Mouse (Mus musculus): ENCODE results near the gene Ifnl2. TPM values are rescaled to one million over a fixed set of nuclear protein-coding genes. Genes with fewer than 3 reads are reported as not detected.

Gene Ifnl2
- polyA plus RNA-seq, 1 experiment from 2014 or later = not detected

GRCm38 (mm10) chr7:28462769-28463168, 47.5 kb downstream of the Ifnl2 start:
- Histone ChIP-seq H3K36me3 (peaks cover 39% of the 10 kb centered on the region), H3K9me3 (replicated peaks) (no peaks in the 10 kb centered on the region), H3K27me3 (replicated peaks) (peaks cover 13% of the 10 kb centered on the region), H3K4me3 (no peak overlapping the region), H3K27ac (ENCODE audit: poor library complexity, severe bottlenecking) (no peak overlapping the region), H3K4me1 (replicated peaks) (peaks cover 13% of the 10 kb centered on the region), H3K9ac (no peak overlapping the region), H3K4me2 (no peak overlapping the region)
- no peak for ATAC-seq (ENCODE audit: insufficient number of reproducible peaks, low FRiP score)
- 87% methylated on average over 2 of the region's 2 CpGs for WGBS

- no peaks in the 10 kb centered on the region for H3K4me1 ChIP-seq (replicated peaks)
- no peak overlapping the region for H3K4me3 ChIP-seq
- WGBS = 91% methylated on average over 5 of the region's 5 CpGs
- H3K36me3 ChIP-seq = peaks cover 42% of the 10 kb centered on the region
- no peaks in the 10 kb centered on the region for H3K27me3 ChIP-seq (replicated peaks)
- no peak overlapping the region for H3K27ac ChIP-seq (ENCODE audit: poor library complexity, severe bottlenecking)
- no peak overlapping the region for H3K9ac ChIP-seq
- H3K9me3 ChIP-seq (replicated peaks) = no peaks in the 10 kb centered on the region
- ATAC-seq (ENCODE audit: insufficient number of reproducible peaks, low FRiP score) = no peak
- H3K4me2 ChIP-seq = no peak overlapping the region
Measured at GRCm38 (mm10) chr7:28460361-28460760, 49.9 kb downstream of the Ifnl2 start.

Other genes starting within 250 kb of the Ifnl2 start
- gene Eid2, start 242.6 kb downstream of the Ifnl2 start, polyA plus RNA-seq (2016; fragmentation: Nextera tagmentation; extraction: Ambion mirVana) = 7.4 and 8.7 TPM in 2 replicates
- gene Eid2b, start 232.7 kb downstream of the Ifnl2 start, polyA plus RNA-seq (2016; fragmentation: Nextera tagmentation; extraction: Ambion mirVana) = 8.2 and 8.8 TPM in 2 replicates
- gene Selenov, start 219.3 kb downstream of the Ifnl2 start, polyA plus RNA-seq (2016; fragmentation: Nextera tagmentation; extraction: Ambion mirVana) = not detected in 2 replicates
- gene Dll3, start 208.2 kb downstream of the Ifnl2 start, polyA plus RNA-seq (2016; fragmentation: Nextera tagmentation; extraction: Ambion mirVana) = 0.26 TPM in 1 of 2 replicates, not detected in the other
- 133 and 136 TPM in 2 replicates for gene Timm50, start 198.4 kb downstream of the Ifnl2 start, polyA plus RNA-seq (2016; fragmentation: Nextera tagmentation; extraction: Ambion mirVana)
- gene Supt5, start 171.7 kb downstream of the Ifnl2 start, polyA plus RNA-seq (2016; fragmentation: Nextera tagmentation; extraction: Ambion mirVana) = 73.4 and 76.7 TPM in 2 replicates
- 629 and 630 TPM in 2 replicates for gene Rps16, start 159.8 kb downstream of the Ifnl2 start, polyA plus RNA-seq (2016; fragmentation: Nextera tagmentation; extraction: Ambion mirVana)
- 58.0 and 65.3 TPM in 2 replicates for gene Plekhg2, start 137.9 kb downstream of the Ifnl2 start, polyA plus RNA-seq (2016; fragmentation: Nextera tagmentation; extraction: Ambion mirVana)
- gene Zfp36, start 130.2 kb downstream of the Ifnl2 start, polyA plus RNA-seq (2016; fragmentation: Nextera tagmentation; extraction: Ambion mirVana) = 15.9 and 16.5 TPM in 2 replicates
- 45.4 and 46.5 TPM in 2 replicates for gene Med29, start 117.7 kb downstream of the Ifnl2 start, polyA plus RNA-seq (2016; fragmentation: Nextera tagmentation; extraction: Ambion mirVana)
- 68.5 and 70.4 TPM in 2 replicates for gene Paf1, start 117.5 kb downstream of the Ifnl2 start, polyA plus RNA-seq (2016; fragmentation: Nextera tagmentation; extraction: Ambion mirVana)
- gene Gmfg, start 73.0 kb downstream of the Ifnl2 start, polyA plus RNA-seq (2016; fragmentation: Nextera tagmentation; extraction: Ambion mirVana) = 4.9 and 5.4 TPM in 2 replicates
- 1.5 and 2.0 TPM in 2 replicates for gene Lrfn1, start 58.5 kb downstream of the Ifnl2 start, polyA plus RNA-seq (2016; fragmentation: Nextera tagmentation; extraction: Ambion mirVana)
- not detected in 2 replicates for gene Ifnl3, start 12.4 kb upstream of the Ifnl2 start, polyA plus RNA-seq (2016; fragmentation: Nextera tagmentation; extraction: Ambion mirVana)
- gene Sycn, start 30.4 kb upstream of the Ifnl2 start, polyA plus RNA-seq (2016; fragmentation: Nextera tagmentation; extraction: Ambion mirVana) = not detected in 2 replicates
- gene Nccrp1, start 36.8 kb upstream of the Ifnl2 start, polyA plus RNA-seq (2016; fragmentation: Nextera tagmentation; extraction: Ambion mirVana) = not detected in 2 replicates
- gene Samd4b, start 87.7 kb upstream of the Ifnl2 start, polyA plus RNA-seq (2016; fragmentation: Nextera tagmentation; extraction: Ambion mirVana) = 29.0 and 29.5 TPM in 2 replicates
- 32.7 TPM in 2 replicates for gene Pak4, start 87.7 kb upstream of the Ifnl2 start, polyA plus RNA-seq (2016; fragmentation: Nextera tagmentation; extraction: Ambion mirVana)
- gene Acp7, start 120.9 kb upstream of the Ifnl2 start, polyA plus RNA-seq (2016; fragmentation: Nextera tagmentation; extraction: Ambion mirVana) = not detected in 2 replicates
- 3.4 and 4.7 TPM in 2 replicates for gene Fbxo27, start 182.4 kb upstream of the Ifnl2 start, polyA plus RNA-seq (2016; fragmentation: Nextera tagmentation; extraction: Ambion mirVana)
- 9.9 and 10.4 TPM in 2 replicates for gene Fbxo17, start 206.3 kb upstream of the Ifnl2 start, polyA plus RNA-seq (2016; fragmentation: Nextera tagmentation; extraction: Ambion mirVana)
- gene Mrps12, start 231.4 kb upstream of the Ifnl2 start, polyA plus RNA-seq (2016; fragmentation: Nextera tagmentation; extraction: Ambion mirVana) = 116 TPM in 2 replicates
- 23.2 and 27.3 TPM in 2 replicates for gene Sars2, start 231.5 kb upstream of the Ifnl2 start, polyA plus RNA-seq (2016; fragmentation: Nextera tagmentation; extraction: Ambion mirVana)
- gene Ccer2, start 245.7 kb upstream of the Ifnl2 start, polyA plus RNA-seq (2016; fragmentation: Nextera tagmentation; extraction: Ambion mirVana) = not detected in 2 replicates